Mouse (Mus musculus) thymus, adult 2 months (tissue): ENCODE results near the gene Ccdc34.

Experiments used
- CTCF ChIP-seq: fragments of 200-500 bp; IDR thresholded peaks from 2 replicates; pipeline ENCODE4 v1.5.1; 2012; ENCODE audit warnings: mild to moderate bottlenecking, control low read depth, low read length, moderate library complexity, borderline replicate concordance; ENCODE audit not compliant: control insufficient read depth, poor library complexity, insufficient read depth; ENCODE audit errors: extremely low read depth
- POLR2A ChIP-seq: fragments of 200-500 bp; IDR thresholded peaks from 2 replicates; pipeline ENCODE4 v1.6.1; 2012; ENCODE audit warnings: mild to moderate bottlenecking, low read length, control low read depth, moderate library complexity; ENCODE audit not compliant: control insufficient read depth, poor library complexity, insufficient read depth; ENCODE audit errors: extremely low read depth

DNA sequence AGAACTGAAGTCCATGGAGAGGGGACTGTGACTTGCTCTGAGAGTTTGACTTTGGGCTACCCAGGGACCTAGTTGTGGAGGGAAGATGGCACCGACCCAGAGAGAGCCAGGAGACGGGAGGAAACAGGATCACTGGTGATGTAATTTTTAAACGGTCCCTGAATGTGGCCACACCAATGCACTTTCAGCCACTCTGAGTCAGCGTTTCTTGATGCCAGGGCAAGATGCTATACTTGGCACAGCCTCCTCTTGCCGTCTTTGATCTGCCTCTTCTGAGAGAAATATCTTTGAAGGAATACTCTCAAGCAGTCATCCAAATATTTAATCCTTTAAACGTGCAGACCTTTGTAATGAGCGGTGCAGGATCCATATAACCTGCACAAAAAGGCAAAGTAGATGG lies 154.8 kb downstream of the Ccdc34 start:
- TF ChIP-seq CTCF (no peak), POLR2A (no peak)
